Mouse (Mus musculus) MEL (cell line): ENCODE data around the gene Tmem50b. TPM values are rescaled to one million over a fixed set of nuclear protein-coding genes. Genes with fewer than 3 reads are reported as not detected.

Source experiments
- DNase-seq: peaks from one replicate; pipeline ENCODE4 v3.0.0; 2011; ENCODE audit warnings: low read depth, low spot score
- H3K27ac ChIP-seq: 2 replicates; pipeline ENCODE4 v1.5.1; 2012; ENCODE audit warnings: low read depth, mild to moderate bottlenecking, control low read depth, low read length, moderate library complexity; ENCODE audit not compliant: control insufficient read depth
- H3K27me3 ChIP-seq, 2 experiments: fragments of 150-350 bp in 1 of 2; sonication (generic) in 1 of 2; 2 replicates each; pipeline ENCODE4 v1.6.1; 2012; ENCODE audit warnings: low read length in 2 of 2, mild to moderate bottlenecking in 2 of 2, improper control_type of control experiment in 1 of 2, moderate library complexity in 1 of 2; ENCODE audit not compliant: insufficient read depth in 2 of 2, control insufficient read depth in 1 of 2
- H3K36me3 ChIP-seq, 2 experiments: 2 replicates each; pipeline ENCODE4 v1.6.1; 2012 to 2014; ENCODE audit warnings: low read length in 2 of 2, improper control_type of control experiment in 1 of 2, inconsistent platforms in 1 of 2, mild to moderate bottlenecking in 1 of 2; ENCODE audit not compliant: insufficient read depth in 2 of 2, control insufficient read depth in 1 of 2
- H3K4me1 ChIP-seq, 2 experiments: fragments of 150-350 bp in 1 of 2; sonication (generic) in 1 of 2; 2 replicates each; pipeline ENCODE4 v1.6.1; 2012; ENCODE audit warnings: low read length in 2 of 2, improper control_type of control experiment in 1 of 2, mild to moderate bottlenecking in 1 of 2; ENCODE audit not compliant: insufficient read depth in 2 of 2, control insufficient read depth in 1 of 2
- H3K4me3 ChIP-seq, 2 experiments: fragments of 150-350 bp in 1 of 2; sonication (generic) in 1 of 2; 2 replicates each; pipeline ENCODE4 v1.5.1; 2012; ENCODE audit warnings: low read depth in 2 of 2, low read length in 2 of 2, mild to moderate bottlenecking in 2 of 2, moderate library complexity in 2 of 2, control low read depth in 1 of 2, improper control_type of control experiment in 1 of 2; ENCODE audit not compliant: control insufficient read depth in 1 of 2, insufficient read depth in 1 of 2
- H3K79me2 ChIP-seq: 2 replicates; pipeline ENCODE4 v1.6.1; 2012; ENCODE audit warnings: mild to moderate bottlenecking, low read length, moderate library complexity; ENCODE audit not compliant: control insufficient read depth, poor library complexity, insufficient read depth
- H3K9ac ChIP-seq: 2 replicates; pipeline ENCODE4 v1.6.1; 2012; ENCODE audit warnings: low read depth, mild to moderate bottlenecking, control low read depth, low read length, moderate library complexity; ENCODE audit not compliant: control insufficient read depth, poor library complexity, severe bottlenecking
- H3K9me3 ChIP-seq: fragments of 150-350 bp; sonication (generic); replicated peaks from 2 replicates; pipeline ENCODE4 v1.6.1; 2012; ENCODE audit warnings: mild to moderate bottlenecking, low read length, improper control_type of control experiment, moderate library complexity; ENCODE audit not compliant: insufficient read depth
- CHD1 ChIP-seq: IDR thresholded peaks from 2 replicates; pipeline ENCODE4 v1.6.1; 2012; ENCODE audit warnings: low read depth, mild to moderate bottlenecking, inconsistent platforms, low read length, improper control_type of control experiment
- ELF1 ChIP-seq: IDR thresholded peaks from 2 replicates; pipeline ENCODE4 v1.6.1; 2014; ENCODE audit warnings: low read depth, mild to moderate bottlenecking, inconsistent platforms, low read length, improper control_type of control experiment, moderate library complexity
- ETS1 ChIP-seq: IDR thresholded peaks from 2 replicates; pipeline ENCODE4 v1.6.1; 2012; ENCODE audit warnings: low read depth, mild to moderate bottlenecking, inconsistent platforms, low read length, improper control_type of control experiment, moderate library complexity
- GATA1 ChIP-seq: IDR thresholded peaks from 2 replicates; pipeline ENCODE4 v1.6.1; 2011; ENCODE audit warnings: low read depth, low read length, improper control_type of control experiment
- HCFC1 ChIP-seq: IDR thresholded peaks from 2 replicates; pipeline ENCODE4 v1.6.1; 2012; ENCODE audit warnings: low read depth, mild to moderate bottlenecking, inconsistent platforms, low read length, improper control_type of control experiment, moderate library complexity
- KAT2A ChIP-seq: conservative IDR thresholded peaks from 2 replicates; pipeline ENCODE4 v1.6.1; 2012; ENCODE audit warnings: low read depth, low read length, improper control_type of control experiment, inconsistent platforms
- MXI1 ChIP-seq: IDR thresholded peaks from 2 replicates; pipeline ENCODE4 v1.6.1; 2011; ENCODE audit warnings: mild to moderate bottlenecking, low read depth, low read length, improper control_type of control experiment
- MYB ChIP-seq: IDR thresholded peaks from 2 replicates; pipeline ENCODE4 v1.6.1; 2011; ENCODE audit warnings: mild to moderate bottlenecking, low read depth, low read length, improper control_type of control experiment
- MYC ChIP-seq: IDR thresholded peaks from 2 replicates; pipeline ENCODE4 v1.6.1; 2011; ENCODE audit warnings: low read depth, mild to moderate bottlenecking, low read length, improper control_type of control experiment, moderate library complexity
- NELFE ChIP-seq: IDR thresholded peaks from 2 replicates; pipeline ENCODE4 v1.6.1; 2011; ENCODE audit warnings: low read depth, low read length, improper control_type of control experiment
- RCOR1 ChIP-seq: IDR thresholded peaks from 2 replicates; pipeline ENCODE4 v1.6.1; 2012; ENCODE audit warnings: low read depth, mild to moderate bottlenecking, inconsistent platforms, low read length, improper control_type of control experiment
- USF2 ChIP-seq, 2 experiments: IDR thresholded peaks; 2 replicates each; pipeline ENCODE4 v1.6.1; 2011 to 2012; ENCODE audit warnings: improper control_type of control experiment in 2 of 2, low read length in 2 of 2, borderline replicate concordance in 1 of 2, inconsistent platforms in 1 of 2, low read depth in 1 of 2, mild to moderate bottlenecking in 1 of 2; ENCODE audit not compliant: insufficient read depth in 1 of 2
- ZC3H11A ChIP-seq: IDR thresholded peaks from 2 replicates; pipeline ENCODE4 v1.6.1; 2012; ENCODE audit warnings: low read depth, mild to moderate bottlenecking, inconsistent platforms, low read length, improper control_type of control experiment
- ZKSCAN1 ChIP-seq: IDR thresholded peaks from 2 replicates; pipeline ENCODE4 v1.6.1; 2012; ENCODE audit warnings: low read depth, mild to moderate bottlenecking, inconsistent platforms, low read length, improper control_type of control experiment, moderate library complexity
- ZNF384 ChIP-seq: IDR thresholded peaks from 2 replicates; pipeline ENCODE4 v1.6.1; 2012; ENCODE audit warnings: low read depth, mild to moderate bottlenecking, inconsistent platforms, low read length, improper control_type of control experiment
- polyA plus RNA-seq, 2 experiments: library from polyadenylated mRNA; stranded (reverse) in 1 of 2; unstranded in 1 of 2; fragments of >175 nt in 1 of 2; fragments of >200 nt in 1 of 2; gene quantifications; 2 replicates each; pipeline versions ENCODE4 v1.2.1 to v1.2.4; 2012; ENCODE audit warnings: low replicate concordance in 2 of 2, low read depth in 1 of 2; ENCODE audit not compliant: insufficient read length in 2 of 2, insufficient read depth in 1 of 2, missing spikeins in 1 of 2
- total RNA-seq: library from RNA; depleted of rRNA; stranded (reverse); fragments of 300-350 nt; gene quantifications from 2 replicates; pipeline ENCODE4 v1.2.3, GENCODE M21; 2012

Tmem50b gene
- total and polyA plus RNA-seq, 3 experiments = 2.9 to 9.5 TPM; not detected in 1

DNA sequence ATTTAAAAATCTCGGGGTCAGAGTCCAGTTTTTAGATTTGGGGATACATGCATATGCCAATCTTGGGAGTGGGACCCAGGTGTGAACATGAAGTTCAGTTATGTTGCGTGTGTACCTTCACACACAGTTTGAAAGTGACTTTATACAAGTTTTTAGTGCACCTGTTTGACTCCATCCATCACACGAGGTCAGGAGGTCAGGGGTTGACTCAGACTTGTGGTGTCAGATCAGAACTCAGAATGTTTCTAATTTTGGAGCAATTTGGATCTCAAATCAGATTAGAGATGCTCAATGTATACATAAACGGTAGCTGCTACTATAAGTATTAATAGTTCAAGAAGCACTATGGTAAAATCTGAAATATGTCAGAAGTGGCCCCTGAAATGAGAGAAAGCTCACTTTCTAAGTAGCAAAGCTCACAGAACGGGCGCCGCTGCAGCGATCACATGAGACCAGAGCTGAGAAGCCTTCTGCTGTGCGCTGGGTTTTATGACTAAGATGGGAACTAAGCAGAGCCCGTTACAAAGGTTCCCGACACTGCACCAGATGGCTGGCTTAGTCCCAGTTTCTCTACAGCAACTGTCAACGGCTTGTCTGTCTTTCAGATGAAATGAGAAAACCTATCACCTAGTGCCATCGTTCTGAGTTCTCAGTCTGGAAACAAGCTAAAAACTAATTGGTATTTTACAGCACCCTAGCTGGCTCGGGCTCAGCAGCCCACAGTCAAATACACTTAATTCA, 18.4 kb downstream of the Tmem50b start:
- no peaks in the 10 kb centered on the region for H3K27me3 ChIP-seq
- H3K9me3 ChIP-seq = no peaks in the 10 kb centered on the region
- H3K4me3 ChIP-seq = no peak overlapping the region
- no peaks in the 10 kb centered on the region; a peak in 1 of 4 replicates for H3K36me3 ChIP-seq
- no peaks in the 10 kb centered on the region for H3K79me2 ChIP-seq
- H3K9ac ChIP-seq = no peak overlapping the region
- no peak for TF ChIP-seq MYB
- no peak for TF ChIP-seq ETS1
- TF ChIP-seq ELF1 = no peak
- TF ChIP-seq ZKSCAN1 = no peak
- H3K27ac ChIP-seq = no peak overlapping the region
- H3K4me1 ChIP-seq = no peaks in the 10 kb centered on the region
- no peak for DNase-seq

DNA sequence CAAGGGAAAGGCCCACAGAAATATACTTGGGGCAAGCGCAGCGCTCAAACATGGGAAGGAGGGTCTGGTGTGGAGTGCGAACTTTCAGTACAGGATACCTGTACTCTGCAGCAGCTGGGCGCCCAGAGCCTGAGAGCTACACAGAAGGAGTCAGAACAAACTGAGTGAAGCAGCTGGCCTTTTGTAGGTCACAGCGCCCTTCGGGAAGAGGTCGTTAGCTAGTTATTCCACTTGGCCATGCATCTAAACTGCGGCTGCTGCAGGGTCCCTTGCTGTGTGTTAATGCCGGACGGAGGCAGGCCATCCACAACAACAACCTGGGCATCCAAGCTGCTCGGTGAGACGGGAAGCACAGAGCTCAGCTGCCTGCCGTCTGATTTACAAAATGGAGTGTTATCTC, 22.4 kb downstream of the Tmem50b start:
- Histone ChIP-seq H3K9me3 (no peaks in the 10 kb centered on the region), H3K36me3 (no peaks in the 10 kb centered on the region; a peak in 1 of 4 replicates), H3K9ac (no peak overlapping the region), H3K4me1 (no peaks in the 10 kb centered on the region), H3K79me2 (no peaks in the 10 kb centered on the region), H3K27ac (no peak overlapping the region), H3K27me3 (no peaks in the 10 kb centered on the region), H3K4me3 (no peak overlapping the region)
- DNase-seq = no peak
- TF ChIP-seq MYC (no peak), MXI1 (no peak), CHD1 (no peak), ZNF384 (no peak), GATA1 (no peak), NELFE (no peak), USF2 (IDR thresholded peaks at IDR 0.05; ENCODE audit: borderline replicate concordance in 1 of 2, insufficient read depth in 1 of 2, low read depth in 1 of 2, low read length in 2 of 2) (no peak), KAT2A (no peak)

DNA sequence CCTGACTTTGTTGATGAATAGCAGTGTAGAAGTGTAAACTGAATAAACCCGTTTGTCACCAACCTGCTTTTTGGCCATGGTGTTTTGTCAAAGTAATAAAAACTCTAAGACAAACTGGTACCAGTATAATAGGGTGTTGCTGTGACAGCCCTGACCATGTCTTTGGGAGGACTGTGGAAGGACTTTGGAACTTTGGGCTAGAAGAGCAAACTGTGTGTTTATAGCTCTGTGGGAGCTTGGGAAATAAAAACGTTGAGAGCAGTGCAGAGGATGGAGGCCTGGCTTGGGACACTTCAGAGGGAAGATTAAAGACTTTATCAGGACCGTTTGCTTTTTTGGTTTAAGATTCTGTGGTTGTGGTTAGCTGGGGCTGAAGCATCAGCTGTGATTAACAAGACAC, 26.5 kb downstream of the Tmem50b start:
- no peak for DNase-seq
- Histone ChIP-seq H3K27me3 (no peaks in the 10 kb centered on the region), H3K4me1 (no peaks in the 10 kb centered on the region), H3K79me2 (no peaks in the 10 kb centered on the region), H3K9ac (no peak overlapping the region), H3K27ac (no peak overlapping the region), H3K4me3 (no peak overlapping the region), H3K9me3 (no peaks in the 10 kb centered on the region), H3K36me3 (no peaks in the 10 kb centered on the region)
- no peak for TF ChIP-seq ZC3H11A
- no peak for TF ChIP-seq HCFC1
- peak; percentile 78; the same call in 1 of the 2 replicates for TF ChIP-seq RCOR1
